Mouse (Mus musculus) Muller cell, postnatal 12 days (primary cell): Measurements from ENCODE around the gene Gm17622.

Experiments
- DNase-seq: peaks from one replicate; pipeline ENCODE4 v3.0.0-alpha.2; 2015; ENCODE audit errors: inconsistent ontology term

Gm17622 gene

GRCm38 (mm10) chr13:96511262-96511661, 20.7 kb downstream of the Gm17622 start:
- DNase-seq = no peak

DNA sequence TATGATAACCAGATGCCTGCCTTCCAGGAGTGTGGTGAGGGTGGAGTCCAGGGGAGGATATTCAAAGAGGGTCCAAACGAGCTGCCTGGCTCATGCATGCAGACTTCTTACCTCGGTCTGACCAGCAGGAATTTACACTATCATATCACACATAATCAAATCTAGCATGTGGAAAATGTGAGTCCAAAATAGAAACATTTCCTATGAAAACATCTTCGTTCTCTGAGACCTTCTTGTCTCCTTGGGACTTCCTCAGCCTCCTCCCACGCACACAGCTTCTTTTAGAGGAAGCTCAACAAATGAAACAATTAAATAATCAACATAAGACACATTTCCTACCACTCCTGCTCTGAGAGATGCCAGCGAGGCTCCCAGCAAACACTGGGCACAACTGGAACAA, 21.4 kb downstream of the Gm17622 start:
- DNase-seq = no peak

GRCm38 (mm10) chr13:96514154-96514942, 23.8 kb downstream of the Gm17622 start:
- no peak for DNase-seq

GRCm38 (mm10) chr13:96516249-96516648, 25.7 kb downstream of the Gm17622 start:
- DNase-seq = no peak

DNA sequence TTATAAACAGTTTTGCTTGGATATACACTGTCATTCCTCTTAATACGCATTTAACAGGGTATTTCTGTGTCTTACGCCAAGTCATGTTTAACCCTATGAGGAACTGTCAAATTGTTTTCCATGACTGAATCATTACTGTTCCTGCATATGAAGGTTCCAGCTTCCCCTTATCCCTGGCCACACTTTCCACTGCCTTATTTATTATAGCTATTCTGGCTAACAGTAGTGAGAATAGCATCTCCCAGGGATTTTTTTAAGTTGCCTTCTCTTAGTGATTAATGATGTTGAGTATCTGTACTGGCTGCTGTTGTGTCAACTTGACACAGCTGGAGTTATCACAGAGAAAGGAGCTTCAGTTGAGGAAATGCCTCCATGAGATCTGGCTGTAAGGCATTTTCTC, 26.8 kb downstream of the Gm17622 start:
- no peak for DNase-seq

GRCm38 (mm10) chr13:96521294-96521693, 30.8 kb downstream of the Gm17622 start:
- DNase-seq = no peak

DNA sequence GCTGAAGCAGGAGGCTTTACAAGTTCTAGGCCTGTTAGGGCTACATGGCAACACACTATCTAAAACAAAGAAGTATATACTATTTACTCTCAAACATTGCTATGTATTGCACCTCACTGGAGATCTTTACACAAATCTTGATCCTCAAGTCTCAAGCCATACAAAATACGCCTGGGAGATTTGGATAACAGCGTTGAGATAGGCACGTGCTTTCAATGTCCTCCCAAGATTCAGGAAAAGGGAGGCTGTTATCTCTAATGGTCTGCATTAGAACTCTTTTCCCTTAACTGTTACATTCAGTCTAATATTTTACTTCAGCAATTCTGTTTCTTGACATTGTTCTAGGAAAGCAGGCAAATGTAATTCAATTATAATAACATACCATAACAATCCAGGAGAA, 36.5 kb downstream of the Gm17622 start:
- DNase-seq = no peak

- DNase-seq = no peak
Observed at GRCm38 (mm10) chr13:96527856-96528255, 37.3 kb downstream of the Gm17622 start.

DNA sequence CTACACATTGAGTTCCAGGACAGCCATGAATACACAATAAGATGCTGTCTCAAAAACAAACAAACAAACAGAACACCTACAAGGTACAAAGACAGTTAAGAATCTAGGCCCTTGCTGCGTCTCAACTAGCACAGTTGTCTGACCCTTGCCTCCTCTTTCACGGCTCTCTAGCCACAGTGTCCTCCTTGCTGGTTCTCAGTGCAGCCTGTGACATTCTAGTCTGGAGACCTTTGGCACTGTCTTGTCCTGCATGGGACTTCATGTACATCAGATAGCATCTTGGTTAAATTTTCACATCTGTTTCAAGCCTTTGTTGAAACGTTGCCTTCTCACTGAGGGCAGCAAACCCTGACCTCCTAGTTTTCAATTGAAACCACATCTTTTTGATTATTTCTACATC, 38.2 kb downstream of the Gm17622 start:
- no peak for DNase-seq

DNA sequence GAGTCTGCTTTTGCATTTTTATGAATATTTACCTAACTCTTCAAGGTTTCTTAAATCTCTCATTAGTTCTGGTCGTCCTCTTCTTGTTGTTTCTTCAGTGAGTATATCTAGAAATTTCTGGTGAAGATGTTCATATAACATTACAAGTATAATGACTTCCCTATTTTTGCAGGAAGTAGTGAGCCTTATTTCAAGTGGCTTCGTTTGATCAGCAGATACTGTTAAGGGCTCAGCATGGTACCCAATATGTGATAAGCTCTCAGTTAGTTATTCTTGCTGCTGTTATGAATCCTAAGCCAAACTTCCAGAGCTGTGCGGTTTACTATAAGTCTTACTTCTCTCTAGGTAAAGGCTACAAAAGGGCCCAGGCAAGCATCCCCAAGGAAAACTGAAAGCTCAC, 39.0 kb downstream of the Gm17622 start:
- no peak for DNase-seq

- DNase-seq = peak; percentile 67
Observed at GRCm38 (mm10) chr13:96530064-96530463, 39.5 kb downstream of the Gm17622 start.

- no peak for DNase-seq
Observed at GRCm38 (mm10) chr13:96532176-96532575, 41.6 kb downstream of the Gm17622 start.

- peak; percentile 89 for DNase-seq
Observed at GRCm38 (mm10) chr13:96533742-96534141, 43.2 kb downstream of the Gm17622 start.

DNA sequence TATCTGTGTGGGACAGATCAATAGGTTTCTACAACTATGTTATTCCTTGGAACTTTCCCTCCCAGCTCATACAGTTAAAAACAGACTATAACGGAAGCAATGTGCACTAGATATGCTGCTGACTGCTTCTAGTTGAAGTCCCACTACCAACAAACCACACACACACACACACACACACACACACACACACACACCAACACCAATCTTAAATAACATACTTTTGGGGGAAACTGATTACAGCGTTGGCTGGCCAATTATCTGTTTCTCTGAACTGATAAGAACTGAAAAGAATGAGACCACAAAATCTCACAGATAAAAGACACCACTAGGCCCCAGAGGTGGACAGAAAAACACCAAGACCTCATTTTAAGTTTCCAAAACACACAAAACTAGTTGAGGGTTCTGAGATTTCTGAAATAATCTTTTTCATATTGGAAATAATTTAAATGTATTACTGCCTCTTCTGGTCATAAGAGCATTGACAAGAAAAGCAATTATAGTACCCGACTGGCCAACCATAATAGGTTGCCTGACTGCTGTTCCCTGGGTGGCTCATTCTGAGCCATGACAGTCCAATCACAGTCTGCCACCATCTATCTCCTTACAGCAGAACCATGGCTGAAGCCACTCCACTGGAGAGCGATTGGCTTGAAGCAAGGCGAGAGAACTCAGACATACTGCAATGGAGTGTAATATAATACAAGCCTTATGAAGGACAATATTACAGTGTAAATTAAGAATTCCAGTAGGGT, 46.5 kb downstream of the Gm17622 start:
- no peak for DNase-seq

DNA sequence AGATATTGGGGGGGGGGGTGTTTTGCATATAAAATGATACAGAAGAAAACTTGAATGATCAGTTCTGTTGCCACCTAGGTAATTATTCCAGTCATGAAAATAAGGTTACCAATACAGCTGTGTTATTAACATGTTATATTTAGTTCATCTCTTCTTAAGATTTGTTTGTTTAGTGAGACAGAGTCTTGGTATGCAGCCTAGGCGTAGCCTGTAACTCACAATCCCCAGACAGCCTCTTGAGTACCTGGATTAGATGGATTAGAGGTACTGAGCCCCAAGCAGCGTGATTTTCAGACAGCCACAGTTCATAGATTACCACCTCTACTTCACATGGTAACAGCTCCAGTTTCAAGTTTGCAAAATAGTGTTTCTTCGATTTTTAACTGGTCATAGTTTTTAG, 47.6 kb downstream of the Gm17622 start:
- DNase-seq = no peak
